Mouse (Mus musculus) olfactory bulb, adult 2 months (tissue): ENCODE data around the gene Rab44.

ENCODE experiments used
- CTCF ChIP-seq: fragments of 200-500 bp; IDR thresholded peaks from 2 replicates; pipeline ENCODE4 v1.5.1; 2012; ENCODE audit warnings: low read depth, mild to moderate bottlenecking, low read length, moderate library complexity; ENCODE audit not compliant: insufficient read depth
- POLR2A ChIP-seq: fragments of 200-500 bp; IDR thresholded peaks from 2 replicates; pipeline ENCODE4 v1.6.1; 2012; ENCODE audit warnings: mild to moderate bottlenecking, low read depth, low read length, moderate library complexity; ENCODE audit not compliant: insufficient read depth

GRCm38 (mm10) chr17:29147773-29148172 lies 33.8 kb downstream of the Rab44 start:
- no peak for TF ChIP-seq CTCF
- no peak for TF ChIP-seq POLR2A
